Mouse (Mus musculus) embryonic fibroblast, embryonic 13.5 days (primary cell): ENCODE data around the gene Otud3.

Experiments
- CTCF ChIP-seq: IDR thresholded peaks from 2 replicates; pipeline ENCODE4 v1.5.1; 2011; ENCODE audit warnings: mild to moderate bottlenecking, control low read depth, low read length, moderate library complexity, borderline replicate concordance; ENCODE audit not compliant: insufficient read depth
- POLR2A ChIP-seq: IDR thresholded peaks from 2 replicates; pipeline ENCODE4 v1.6.1; 2011; ENCODE audit warnings: low read depth, mild to moderate bottlenecking, control low read depth, low read length, moderate library complexity

GRCm38 (mm10) chr4:138899361-138899760 is 14.4 kb downstream of the Otud3 start:
- TF ChIP-seq POLR2A (no peak), CTCF (no peak)
